Mouse (Mus musculus) brown adipose tissue, adult 24 weeks (tissue): ENCODE results near the gene Gm42742. TPM values are rescaled to one million over a fixed set of nuclear protein-coding genes. Genes with fewer than 3 reads are reported as not detected.

Experiments used
- H3K27ac ChIP-seq: fragments of 200-500 bp; replicated peaks from 2 replicates; pipeline ENCODE4 v1.5.1; 2012; ENCODE audit warnings: low read depth, mild to moderate bottlenecking, low read length
- H3K4me1 ChIP-seq: fragments of 200-500 bp; 2 replicates; pipeline ENCODE4 v1.6.1; 2012; ENCODE audit warnings: low read length, mixed read lengths; ENCODE audit not compliant: control insufficient read depth, insufficient read depth, insufficient read length
- H3K4me3 ChIP-seq: fragments of 200-500 bp; 2 replicates; pipeline ENCODE4 v1.5.1; 2012; ENCODE audit warnings: low read depth, mild to moderate bottlenecking, low read length, moderate library complexity; ENCODE audit not compliant: insufficient read depth
- polyA plus RNA-seq: library from polyadenylated mRNA; stranded (reverse); fragments of >200 nt; gene quantifications from 2 replicates; pipeline ENCODE4 v1.2.4, GENCODE M21; 2012; ENCODE audit not compliant: missing spikeins, insufficient read depth, insufficient read length

Gm42742 gene
- polyA plus RNA-seq, 1 experiment: 12.4 TPM

DNA sequence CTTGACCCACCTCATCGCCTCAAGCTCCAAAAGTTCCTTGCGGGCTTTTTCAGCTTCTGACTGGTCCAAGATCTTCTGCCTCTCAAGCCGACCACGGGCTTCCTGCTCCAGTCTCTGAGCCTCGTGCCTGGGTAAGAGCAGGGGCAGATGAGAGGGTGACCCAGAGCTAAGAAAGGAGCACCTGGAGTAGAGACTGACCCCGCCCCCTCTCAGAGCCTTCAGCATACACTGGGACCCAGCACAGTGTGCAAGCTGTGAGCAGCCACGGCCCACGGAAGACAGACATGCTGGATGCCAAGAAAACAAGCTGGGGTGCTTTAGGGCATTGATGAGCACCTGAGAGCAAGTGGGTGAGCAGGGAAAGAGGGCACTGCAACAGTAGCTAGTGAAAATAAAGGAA, 32.1 kb downstream of the Gm42742 start:
- no peak overlapping the region for H3K27ac ChIP-seq
- H3K4me3 ChIP-seq: no peak overlapping the region
- H3K4me1 ChIP-seq: no peaks in the 10 kb centered on the region

- no peak overlapping the region for H3K4me3 ChIP-seq
- H3K27ac ChIP-seq: no peak overlapping the region
- H3K4me1 ChIP-seq: no peaks in the 10 kb centered on the region
Measured at GRCm38 (mm10) chr7:126986319-126986718, 34.6 kb downstream of the Gm42742 start.

GRCm38 (mm10) chr7:126984667-126985444, 36.0 kb downstream of the Gm42742 start:
- Histone ChIP-seq H3K4me3 (no peak overlapping the region), H3K27ac (no peak overlapping the region), H3K4me1 (no peaks in the 10 kb centered on the region)

GRCm38 (mm10) chr7:126983113-126983512, 37.8 kb downstream of the Gm42742 start:
- Histone ChIP-seq H3K4me1 (no peaks in the 10 kb centered on the region), H3K27ac (no peak overlapping the region), H3K4me3 (no peak overlapping the region)

GRCm38 (mm10) chr7:126982054-126982453, 38.8 kb downstream of the Gm42742 start:
- no peak overlapping the region for H3K27ac ChIP-seq
- no peak overlapping the region for H3K4me3 ChIP-seq
- H3K4me1 ChIP-seq: peaks cover 3% of the 10 kb centered on the region; the same call in 1 of the 2 replicates

DNA sequence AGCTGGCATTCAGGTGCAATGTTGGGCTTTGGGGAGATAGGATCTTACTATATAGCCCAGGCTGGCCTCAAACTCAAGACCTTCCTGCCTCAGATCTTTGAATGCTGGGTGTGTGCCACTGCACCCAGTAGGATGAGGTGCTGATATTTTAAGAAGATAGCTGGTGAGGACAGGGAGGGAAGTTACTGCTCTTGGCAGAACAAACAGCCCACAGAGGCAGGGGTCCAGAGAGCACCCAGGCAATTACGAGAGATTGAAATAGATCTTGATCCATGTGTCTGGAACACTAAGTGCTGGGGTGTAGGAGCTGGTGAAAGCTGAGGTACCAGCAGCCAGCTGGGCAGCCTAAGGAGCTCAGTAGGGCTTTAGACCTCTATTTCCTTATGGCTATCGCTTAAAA, 39.3 kb downstream of the Gm42742 start:
- no peak overlapping the region for H3K27ac ChIP-seq
- peaks cover 6% of the 10 kb centered on the region; the same call in 1 of the 2 replicates for H3K4me1 ChIP-seq
- H3K4me3 ChIP-seq: no peak overlapping the region

DNA sequence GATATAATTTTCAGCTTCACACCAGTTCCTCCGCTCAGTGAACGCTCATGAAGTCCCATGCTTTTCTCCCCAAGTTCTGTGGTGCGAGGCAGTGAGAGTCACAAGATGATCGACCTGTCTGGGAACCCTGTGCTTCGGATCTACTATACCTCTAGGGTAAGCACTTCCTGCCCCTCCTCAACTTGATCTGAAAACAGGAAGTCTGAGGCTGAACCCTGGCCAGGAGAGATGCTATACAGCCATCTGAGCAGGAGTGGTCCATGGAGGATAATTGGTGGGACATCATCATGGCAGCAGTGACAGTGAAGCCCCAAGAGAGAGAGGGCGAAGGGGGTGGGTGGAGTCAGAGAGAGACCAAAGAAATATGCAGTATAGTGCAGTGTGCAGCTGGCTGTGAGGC, 42.1 kb downstream of the Gm42742 start:
- Histone ChIP-seq H3K4me1 (peaks cover 19% of the 10 kb centered on the region), H3K4me3 (no peak overlapping the region), H3K27ac (no peak overlapping the region)

GRCm38 (mm10) chr7:126976878-126977459, 43.9 kb downstream of the Gm42742 start:
- Histone ChIP-seq H3K27ac (peak overlapping the region; percentile 74), H3K4me1 (peaks cover 19% of the 10 kb centered on the region), H3K4me3 (peak overlapping the region; percentile 98)

GRCm38 (mm10) chr7:126975950-126976866, 44.7 kb downstream of the Gm42742 start, which contains the start of gene Cdiptos:
Cdiptos (minus strand) TSS chr7:126976098.
- Histone ChIP-seq H3K4me3 (peak within 1 kb of the TSS; percentile 98), H3K4me1 (peaks cover 19% of the 10 kb centered on the region), H3K27ac (peak within 1 kb of the TSS; percentile 100)

DNA sequence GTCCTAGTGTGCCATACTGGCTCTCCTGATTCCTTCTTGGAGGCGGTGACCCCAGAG, 45.2 kb downstream of the Gm42742 start, which contains the start of gene Cdipt:
Gene Cdipt (plus strand): TSS at position 22 of the 57 bp plus-strand sequence.
- peak within 1 kb of the TSS; percentile 98 for H3K4me3 ChIP-seq
- peaks cover 19% of the 10 kb centered on the region for H3K4me1 ChIP-seq

GRCm38 (mm10) chr7:126975493-126975892, 45.4 kb downstream of the Gm42742 start:
- peak overlapping the region; percentile 64 for H3K27ac ChIP-seq
- H3K4me1 ChIP-seq: peaks cover 19% of the 10 kb centered on the region
- H3K4me3 ChIP-seq: peak overlapping the region; percentile 98

More for the DNA sequence above, 45.2 kb downstream of the Gm42742 start, which contains the start of gene Cdipt:
- peak within 1 kb of the TSS; percentile 100 for H3K27ac ChIP-seq

DNA sequence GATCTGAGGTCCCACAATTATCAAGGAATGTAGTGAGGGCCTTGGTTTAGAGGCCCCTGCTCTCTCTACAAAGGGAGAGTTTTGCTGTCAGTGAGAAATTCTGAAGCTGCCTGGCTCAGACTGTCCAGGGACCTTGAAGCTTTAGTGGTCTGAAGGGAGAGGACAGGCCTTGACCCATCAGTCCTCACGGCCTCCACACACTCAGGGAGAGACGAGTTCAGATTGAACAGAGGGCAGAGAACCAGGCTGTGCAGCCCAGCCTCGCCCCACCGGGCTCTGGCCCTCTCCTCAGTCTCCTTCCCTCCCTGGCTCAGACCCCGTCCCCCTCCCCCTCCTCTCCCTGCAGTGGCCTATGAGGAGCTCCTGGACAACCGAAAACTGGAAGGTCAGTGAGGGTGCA, 53.5 kb downstream of the Gm42742 start:
- no peak overlapping the region for H3K4me3 ChIP-seq
- no peaks in the 10 kb centered on the region for H3K4me1 ChIP-seq
- H3K27ac ChIP-seq: no peak overlapping the region

DNA sequence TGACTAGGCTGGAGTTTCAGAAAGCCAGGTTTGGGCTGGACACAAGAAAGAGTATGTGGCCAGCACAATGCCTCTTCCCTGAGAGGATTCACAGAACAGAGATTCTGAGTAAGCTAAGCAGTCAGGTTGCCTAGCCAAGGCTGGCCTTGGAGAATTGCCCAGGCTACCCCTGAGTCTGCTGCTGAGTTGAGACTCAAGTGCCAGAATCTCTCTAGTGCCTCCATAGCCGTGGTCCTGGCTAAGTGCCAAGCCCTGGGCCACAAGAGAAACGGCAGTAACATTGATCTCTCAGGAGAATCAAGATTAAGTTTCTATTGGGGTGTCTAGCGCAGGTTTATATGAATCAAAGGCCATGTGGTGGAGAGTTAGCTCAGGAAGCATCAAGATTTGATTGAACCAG, 55.3 kb downstream of the Gm42742 start:
- H3K4me1 ChIP-seq: no peaks in the 10 kb centered on the region
- no peak overlapping the region for H3K4me3 ChIP-seq
- H3K27ac ChIP-seq: no peak overlapping the region
